Mouse (Mus musculus): ENCODE data around the gene Gm29797. TPM values are rescaled to one million over a fixed set of nuclear protein-coding genes. Genes with fewer than 3 reads are reported as not detected.

Gene Gm29797
- 0.37 TPM in 1 of 2 replicates, not detected in the other for polyA plus RNA-seq (2015; fragmentation: Nextera tagmentation; extraction: Ambion mirVana)

DNA sequence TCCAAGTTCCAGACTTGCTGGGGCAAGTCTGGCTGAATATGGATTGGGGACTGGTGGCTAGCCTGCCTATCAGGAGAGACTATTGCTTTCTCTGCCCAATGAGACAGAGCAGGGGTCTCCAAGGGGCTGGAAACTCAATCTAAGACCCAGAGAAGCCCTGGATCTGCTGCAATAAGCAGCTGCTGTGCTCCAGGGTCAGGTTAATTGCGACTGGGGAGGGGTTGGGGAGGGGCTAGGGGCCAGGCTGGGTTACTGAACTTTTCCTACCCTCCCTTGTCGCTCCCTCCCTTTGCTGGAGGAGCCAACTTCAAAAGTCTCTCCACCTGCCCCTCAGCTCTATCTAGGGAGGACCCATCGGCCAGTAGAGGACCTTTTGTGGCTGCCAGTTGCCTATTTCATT lies at the start of gene Gm29797:
Gm29797 (plus strand) TSS at position 301 of the 400 bp plus-strand sequence.

GRCm38 (mm10) chr2:181671326-181671725 lies 14.5 kb downstream of the Gm29797 start, which contains the start of gene Sox18:
Sox18 (minus strand) TSS chr2:181671640.

GRCm38 (mm10) chr2:181679951-181680715 lies 23.3 kb downstream of the Gm29797 start, which contains the start of gene Tcea2:
Tcea2 (plus strand) TSS chr2:181680310.

DNA sequence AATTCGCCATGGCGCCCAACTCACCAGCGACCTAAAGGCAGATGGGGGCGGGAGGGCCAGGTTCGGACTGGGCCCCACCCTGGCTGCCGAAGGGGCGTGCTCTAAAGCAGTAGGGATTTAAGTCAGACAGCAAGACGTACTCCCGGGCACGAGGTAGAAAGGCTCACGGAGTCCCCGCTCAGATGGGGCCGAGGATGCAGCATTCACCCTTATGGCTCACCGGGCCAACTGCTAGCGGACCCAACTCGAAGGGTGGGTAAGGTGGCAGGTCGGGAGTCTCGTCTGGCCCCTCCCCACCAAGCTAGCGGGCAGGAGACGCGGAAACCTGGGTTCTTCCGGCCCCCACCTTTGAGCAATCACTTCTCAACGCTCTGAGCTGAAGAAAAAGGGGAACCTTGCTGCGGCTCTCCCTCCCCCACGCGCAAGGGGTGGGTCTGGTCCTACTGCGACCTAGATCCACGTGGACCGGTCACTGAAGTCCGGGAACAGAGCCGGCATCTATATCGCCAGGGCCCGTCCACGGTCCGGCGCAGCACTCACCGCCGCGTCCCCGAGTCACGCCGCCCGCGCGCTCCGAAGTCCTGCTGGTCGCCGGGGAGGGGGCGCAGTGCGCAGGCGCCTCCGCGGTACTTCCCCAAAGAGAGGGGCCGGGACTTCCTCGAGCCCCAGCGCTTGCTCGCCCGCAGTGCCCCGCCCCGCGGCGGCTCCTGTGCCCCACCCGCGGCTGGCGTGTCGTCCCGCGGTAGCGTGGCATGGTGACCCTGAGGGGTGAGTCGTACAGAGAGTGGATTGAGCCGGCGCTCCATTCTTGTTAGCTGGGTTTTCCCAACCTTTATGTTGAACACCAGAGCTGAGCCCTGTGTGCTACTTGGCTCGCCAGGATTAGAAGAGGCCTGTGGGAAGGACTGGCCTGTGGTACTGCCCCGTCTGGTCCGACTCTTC lies 36.8 kb downstream of the Gm29797 start, which contains the start of gene Rgs19:
Rgs19 (minus strand) TSS at position 639 of the 942 bp plus-strand sequence.

DNA sequence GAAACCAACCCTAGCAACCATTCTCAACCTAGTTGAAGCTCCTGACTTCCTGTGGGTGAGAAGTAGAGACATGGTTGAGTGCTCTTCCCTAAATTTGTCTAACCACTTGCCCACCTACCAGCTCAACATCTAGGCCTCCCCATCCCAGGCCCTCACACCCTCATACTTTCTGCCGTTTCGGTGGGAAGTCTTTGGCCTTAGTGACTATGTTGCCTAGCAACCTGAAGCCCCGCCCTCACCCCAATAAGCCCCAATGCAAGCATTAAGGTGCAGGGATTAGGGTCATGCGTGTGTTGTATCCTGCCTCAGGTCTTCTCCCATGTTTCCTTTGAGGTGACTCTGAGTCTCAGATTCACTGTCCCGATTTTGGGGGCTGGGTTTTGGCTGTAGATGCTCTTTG lies 41.4 kb downstream of the Gm29797 start, which contains the start of gene Lkaaear1:
Lkaaear1 (minus strand) TSS at position 202 of the 400 bp plus-strand sequence.

Other genes with a start within 250 kb of the Gm29797 start
- 12.8 and 16.5 TPM in 2 replicates for gene Zbtb46, start 197.6 kb upstream of the Gm29797 start, polyA plus RNA-seq (2015; fragmentation: Nextera tagmentation; extraction: Ambion mirVana)
- gene Abhd16b, start 163.8 kb upstream of the Gm29797 start, polyA plus RNA-seq (2015; fragmentation: Nextera tagmentation; extraction: Ambion mirVana) = 0.26 TPM in 1 of 2 replicates, not detected in the other
- 209 and 229 TPM in 2 replicates for gene Tpd52l2, start 159.9 kb upstream of the Gm29797 start, polyA plus RNA-seq (2015; fragmentation: Nextera tagmentation; extraction: Ambion mirVana)
- gene Dnajc5, start 136.5 kb upstream of the Gm29797 start, polyA plus RNA-seq (2015; fragmentation: Nextera tagmentation; extraction: Ambion mirVana) = 47.4 and 56.3 TPM in 2 replicates
- 42.5 and 70.6 TPM in 2 replicates for gene Uckl1, start 72.1 kb upstream of the Gm29797 start, polyA plus RNA-seq (2015; fragmentation: Nextera tagmentation; extraction: Ambion mirVana)
- 29.2 and 43.1 TPM in 2 replicates for gene Prpf6, start 65.2 kb upstream of the Gm29797 start, polyA plus RNA-seq (2015; fragmentation: Nextera tagmentation; extraction: Ambion mirVana)
- 29.7 and 35.5 TPM in 2 replicates for gene Zfp512b, start 64.2 kb upstream of the Gm29797 start, polyA plus RNA-seq (2015; fragmentation: Nextera tagmentation; extraction: Ambion mirVana)
- 21.4 and 21.8 TPM in 2 replicates for gene Samd10, start 57.8 kb upstream of the Gm29797 start, polyA plus RNA-seq (2015; fragmentation: Nextera tagmentation; extraction: Ambion mirVana)
- gene Sox18, start 14.6 kb downstream of the Gm29797 start, polyA plus RNA-seq (2015; fragmentation: Nextera tagmentation; extraction: Ambion mirVana) = 18.4 and 38.6 TPM in 2 replicates
- gene Tcea2, start 23.3 kb downstream of the Gm29797 start, polyA plus RNA-seq (2015; fragmentation: Nextera tagmentation; extraction: Ambion mirVana) = 15.1 and 18.1 TPM in 2 replicates
- gene Rgs19, start 36.9 kb downstream of the Gm29797 start, polyA plus RNA-seq (2015; fragmentation: Nextera tagmentation; extraction: Ambion mirVana) = 23.9 and 30.7 TPM in 2 replicates
- not detected in 2 replicates for gene Lkaaear1, start 41.4 kb downstream of the Gm29797 start, polyA plus RNA-seq (2015; fragmentation: Nextera tagmentation; extraction: Ambion mirVana)
- 3.3 and 9.9 TPM in 2 replicates for gene Oprl1, start 58.0 kb downstream of the Gm29797 start, polyA plus RNA-seq (2015; fragmentation: Nextera tagmentation; extraction: Ambion mirVana)
- gene Myt1, start 106.3 kb downstream of the Gm29797 start, polyA plus RNA-seq (2015; fragmentation: Nextera tagmentation; extraction: Ambion mirVana) = 3.6 and 4.9 TPM in 2 replicates
- 29.2 and 43.9 TPM in 2 replicates for gene Pcmtd2, start 180.8 kb downstream of the Gm29797 start, polyA plus RNA-seq (2015; fragmentation: Nextera tagmentation; extraction: Ambion mirVana)
- 46.9 and 51.9 TPM in 2 replicates for gene Polr3k, start 207.3 kb downstream of the Gm29797 start, polyA plus RNA-seq (2015; fragmentation: Nextera tagmentation; extraction: Ambion mirVana)

Data from adrenal gland, postnatal 0 days (tissue).